Mouse (Mus musculus) kidney, postnatal 14 days (tissue): ENCODE results near the gene Npnt.

Source experiments
- DNase-seq: peaks from one replicate; pipeline ENCODE4 v3.0.0; 2022; ENCODE audit warnings: mixed read lengths

The Npnt gene

DNA sequence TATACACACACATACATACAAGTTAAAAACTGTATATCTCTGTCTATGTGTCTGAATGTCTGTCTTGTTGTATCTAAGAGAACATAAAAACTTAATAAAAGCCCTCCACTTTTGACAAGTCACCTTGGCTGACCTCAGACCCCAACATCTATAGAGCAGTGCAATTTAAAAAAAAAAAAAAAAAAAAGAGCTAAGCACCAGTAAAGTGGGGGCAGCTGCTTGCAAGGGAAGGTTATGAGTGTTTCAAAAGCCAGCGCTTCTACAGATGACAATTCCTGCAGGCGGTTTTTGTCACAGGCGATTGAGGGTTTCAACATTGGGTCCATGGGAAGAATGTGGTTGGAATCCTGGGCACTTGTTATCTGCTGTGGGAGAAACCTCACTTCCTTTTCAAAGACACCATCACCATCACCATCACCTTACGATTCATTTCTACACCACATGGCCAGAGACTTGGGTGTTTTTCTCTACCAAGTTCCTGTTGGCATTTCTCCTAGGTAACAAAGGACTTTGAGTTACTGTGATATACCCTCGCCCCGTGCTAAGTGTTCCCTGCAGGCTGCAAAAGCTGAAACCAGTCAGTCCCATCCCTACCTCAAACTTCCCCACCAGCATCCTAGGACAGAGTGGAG, 63.6 kb downstream of the Npnt start:
- no peak for DNase-seq

- DNase-seq, result peak; percentile 68
Observed at GRCm38 (mm10) chr3:132884459-132884858, 65.6 kb downstream of the Npnt start.

DNA sequence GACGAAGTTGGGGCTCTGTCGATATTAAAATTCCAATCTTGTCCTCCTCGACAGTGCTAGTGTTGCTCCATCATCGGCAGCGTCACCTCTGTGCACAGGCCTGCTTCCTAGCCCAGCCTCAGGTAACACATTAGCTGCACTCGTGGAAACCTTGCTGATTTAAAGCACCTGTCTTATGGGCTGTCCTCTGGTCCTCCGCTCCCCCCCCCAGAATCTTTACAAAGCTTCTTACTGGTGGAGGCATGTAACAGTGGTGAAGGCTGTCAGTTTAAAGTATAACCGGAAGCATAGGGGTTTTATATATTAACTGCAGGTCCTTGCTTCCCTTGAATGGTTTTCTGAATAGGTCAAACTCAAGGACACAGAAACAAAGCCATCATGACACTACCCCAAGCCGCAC, 66.8 kb downstream of the Npnt start:
- DNase-seq, result peak; percentile 61

DNA sequence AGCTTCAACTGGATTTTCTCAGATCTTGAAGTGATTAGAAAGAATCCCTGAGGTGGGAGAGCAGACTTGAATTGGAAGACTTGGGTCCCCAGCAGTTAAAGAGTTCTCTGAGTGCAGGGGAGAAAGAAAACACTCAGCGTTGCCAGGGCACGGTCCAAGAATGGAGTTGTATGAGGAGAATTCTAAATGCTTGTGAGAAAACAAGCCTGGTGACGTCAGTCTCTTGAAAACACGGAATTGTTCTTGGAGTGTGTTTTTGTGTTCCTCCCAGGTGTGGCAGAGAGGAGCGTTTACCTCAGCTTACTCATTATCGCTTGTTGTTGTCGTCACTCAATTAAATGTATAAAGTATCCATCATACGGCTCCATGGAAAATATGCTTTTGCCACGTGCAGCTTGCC, 69.3 kb downstream of the Npnt start:
- DNase-seq, result no peak

- DNase-seq, result no peak
Observed at GRCm38 (mm10) chr3:132880361-132880760, 69.7 kb downstream of the Npnt start.

GRCm38 (mm10) chr3:132876933-132877676, 73.0 kb downstream of the Npnt start:
- DNase-seq, result no peak

GRCm38 (mm10) chr3:132876011-132876708, 73.9 kb downstream of the Npnt start:
- peak; percentile 83 for DNase-seq

- DNase-seq, result no peak
Observed at GRCm38 (mm10) chr3:132873251-132873650, 76.8 kb downstream of the Npnt start.

DNA sequence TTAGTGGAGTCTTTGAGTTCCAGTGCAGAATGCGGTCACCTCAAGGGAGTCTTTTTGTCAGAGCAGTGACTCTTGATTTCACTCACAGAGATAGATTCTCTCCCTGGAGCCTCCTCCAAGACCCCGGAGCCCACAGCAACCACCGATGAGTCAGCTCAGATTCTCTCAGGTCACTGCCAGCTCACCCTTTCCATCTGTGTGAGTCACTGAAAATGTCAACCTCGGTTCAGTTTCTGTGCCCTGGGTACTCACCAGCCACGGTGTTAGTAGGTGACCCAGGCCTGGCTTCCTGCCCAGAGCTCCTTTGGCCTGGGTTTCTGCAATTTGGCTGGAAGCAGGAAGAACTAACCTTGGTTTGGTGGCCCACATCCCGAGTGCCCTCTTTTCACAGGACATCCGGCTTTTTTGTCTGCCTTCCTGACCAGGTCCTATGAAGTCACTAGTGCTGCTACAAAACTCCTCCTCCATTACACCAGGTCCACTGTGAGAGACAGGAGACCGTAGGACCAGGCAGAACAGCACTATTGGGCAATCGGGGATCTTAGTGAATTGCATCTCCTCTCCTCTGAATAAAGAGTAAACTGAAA, 78.7 kb downstream of the Npnt start:
- peak; percentile 87 for DNase-seq

DNA sequence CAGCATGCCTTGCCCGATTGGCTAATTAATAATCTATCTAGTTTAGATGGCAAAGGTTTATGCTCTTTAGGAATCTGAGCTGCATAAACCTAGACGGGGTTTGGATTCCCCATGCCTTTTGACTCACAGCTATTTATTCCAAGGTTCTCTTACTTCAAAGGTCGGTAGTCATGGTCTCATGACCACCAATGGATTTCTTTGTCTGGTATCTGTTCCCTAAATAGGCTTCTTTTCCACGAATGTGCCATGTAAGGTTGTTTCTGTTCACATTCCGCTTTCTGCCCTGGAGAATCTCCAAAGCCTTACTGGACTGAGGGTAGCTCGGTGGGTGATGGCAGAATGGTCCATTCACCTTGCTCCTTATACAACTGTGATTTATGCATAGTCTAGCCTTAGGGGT, 80.0 kb downstream of the Npnt start:
- DNase-seq, result peak; percentile 63

DNA sequence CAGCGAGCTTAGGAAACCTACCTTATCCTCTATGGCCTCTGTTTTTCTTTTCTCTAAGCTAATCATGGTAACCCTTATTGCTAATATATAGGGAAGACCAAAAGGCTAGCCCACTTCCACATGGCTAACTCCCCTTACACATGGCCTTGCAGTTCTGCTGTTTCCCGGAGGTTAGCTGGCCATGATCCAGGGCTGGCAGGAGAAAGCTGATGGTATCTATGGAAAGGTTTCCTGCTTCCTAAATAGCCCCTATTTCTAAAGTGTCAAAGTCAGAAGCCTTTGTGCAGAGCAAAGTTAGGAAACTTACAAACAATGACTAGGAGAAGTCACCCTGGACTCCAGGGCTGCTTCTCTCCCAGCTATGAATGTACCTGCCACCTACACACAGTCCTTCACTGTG, 81.3 kb downstream of the Npnt start:
- DNase-seq, result peak; percentile 72

GRCm38 (mm10) chr3:132866984-132867383, 83.1 kb downstream of the Npnt start:
- no peak for DNase-seq

GRCm38 (mm10) chr3:132865596-132865995, 84.5 kb downstream of the Npnt start:
- peak; percentile 67 for DNase-seq

GRCm38 (mm10) chr3:132864986-132865385, 85.1 kb downstream of the Npnt start:
- DNase-seq, result no peak

DNA sequence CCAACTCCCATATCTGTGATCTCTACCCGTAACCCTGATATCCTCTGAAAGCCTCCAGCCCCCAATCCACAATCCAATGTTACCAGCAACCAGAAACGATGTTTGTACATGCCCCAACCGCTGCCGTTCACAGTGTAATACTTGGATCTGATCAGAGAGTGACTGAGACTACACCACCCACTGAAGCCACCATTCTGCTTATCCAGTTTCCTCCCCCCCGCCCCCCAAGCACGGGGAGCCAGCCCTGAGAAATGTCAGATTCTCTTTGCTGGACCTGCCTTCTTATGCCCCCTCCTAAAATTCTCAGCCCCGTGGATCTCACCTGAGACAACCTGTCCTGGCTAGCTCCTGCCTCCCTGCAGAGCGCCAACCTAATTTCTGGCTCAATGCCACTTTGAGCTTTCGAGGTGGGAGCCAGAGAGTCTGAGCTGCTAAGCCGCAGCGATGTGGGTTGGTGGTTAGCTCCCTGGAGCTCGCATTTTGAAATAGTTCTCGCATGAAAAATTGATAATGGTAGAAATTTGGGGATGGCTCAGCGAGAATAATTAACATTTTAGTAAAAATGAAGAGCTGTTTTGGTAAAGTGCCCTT, 85.7 kb downstream of the Npnt start:
- peak; percentile 66 for DNase-seq

DNA sequence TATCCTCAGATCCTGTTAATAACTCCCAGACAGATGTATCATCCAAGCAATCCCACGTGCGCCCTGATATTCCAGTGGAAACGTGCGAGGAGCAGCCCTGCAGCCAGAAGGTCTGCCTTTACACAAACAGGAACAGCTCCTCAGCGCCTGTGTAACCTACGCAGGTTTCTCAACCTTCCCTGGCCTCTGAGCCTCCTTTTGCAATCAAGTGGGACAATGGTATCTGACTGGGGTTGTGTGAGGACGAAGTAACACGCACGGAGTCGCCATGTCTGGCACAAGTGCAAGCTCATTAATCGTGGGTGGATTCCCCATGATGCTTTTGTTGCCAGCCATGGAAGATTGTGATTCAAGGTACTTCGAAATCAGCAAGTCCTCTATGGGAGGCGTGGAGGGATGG, 86.2 kb downstream of the Npnt start:
- no peak for DNase-seq

GRCm38 (mm10) chr3:132860796-132861195, 89.3 kb downstream of the Npnt start:
- DNase-seq, result peak; percentile 58

DNA sequence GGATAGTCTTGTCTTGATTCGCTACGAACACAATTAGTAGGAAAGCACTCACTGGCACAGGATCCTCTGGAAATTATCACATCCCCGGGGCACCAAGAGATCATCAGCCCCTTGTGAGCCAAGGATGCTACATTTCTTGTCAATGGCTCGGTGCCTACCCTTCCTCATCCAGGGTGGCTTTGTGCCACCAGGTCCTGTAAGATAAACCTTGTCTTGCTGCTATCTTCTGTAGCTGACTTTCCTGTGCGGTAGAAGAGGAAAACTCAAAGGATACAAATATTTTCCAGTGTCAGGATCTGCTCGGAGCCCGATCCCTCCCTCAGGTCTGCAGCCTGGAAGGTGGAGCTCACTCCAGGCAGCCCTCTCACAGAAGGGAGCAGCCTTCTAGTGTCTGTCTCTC, 90.5 kb downstream of the Npnt start:
- DNase-seq, result no peak

DNA sequence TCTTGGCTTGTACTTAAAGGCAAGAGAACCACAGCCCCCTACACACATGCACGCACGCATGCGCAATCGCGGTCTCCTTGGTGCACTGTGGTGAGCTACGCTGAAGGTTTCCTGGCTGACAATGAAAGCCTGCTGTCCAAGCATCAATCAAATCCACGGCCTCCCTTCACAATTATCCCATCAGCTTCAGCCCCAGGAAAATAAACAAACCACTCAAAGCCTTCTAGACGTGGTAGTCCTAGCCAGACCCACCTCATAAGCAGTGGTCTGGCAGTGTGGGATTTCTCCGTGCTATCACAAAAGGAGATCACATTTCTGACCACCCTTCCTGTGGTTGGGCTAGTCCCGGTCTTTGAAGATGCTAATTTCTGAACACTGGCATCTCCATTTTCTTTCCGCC, 91.2 kb downstream of the Npnt start:
- no peak for DNase-seq

- no peak for DNase-seq
Observed at GRCm38 (mm10) chr3:132856651-132857050, 93.4 kb downstream of the Npnt start.

DNA sequence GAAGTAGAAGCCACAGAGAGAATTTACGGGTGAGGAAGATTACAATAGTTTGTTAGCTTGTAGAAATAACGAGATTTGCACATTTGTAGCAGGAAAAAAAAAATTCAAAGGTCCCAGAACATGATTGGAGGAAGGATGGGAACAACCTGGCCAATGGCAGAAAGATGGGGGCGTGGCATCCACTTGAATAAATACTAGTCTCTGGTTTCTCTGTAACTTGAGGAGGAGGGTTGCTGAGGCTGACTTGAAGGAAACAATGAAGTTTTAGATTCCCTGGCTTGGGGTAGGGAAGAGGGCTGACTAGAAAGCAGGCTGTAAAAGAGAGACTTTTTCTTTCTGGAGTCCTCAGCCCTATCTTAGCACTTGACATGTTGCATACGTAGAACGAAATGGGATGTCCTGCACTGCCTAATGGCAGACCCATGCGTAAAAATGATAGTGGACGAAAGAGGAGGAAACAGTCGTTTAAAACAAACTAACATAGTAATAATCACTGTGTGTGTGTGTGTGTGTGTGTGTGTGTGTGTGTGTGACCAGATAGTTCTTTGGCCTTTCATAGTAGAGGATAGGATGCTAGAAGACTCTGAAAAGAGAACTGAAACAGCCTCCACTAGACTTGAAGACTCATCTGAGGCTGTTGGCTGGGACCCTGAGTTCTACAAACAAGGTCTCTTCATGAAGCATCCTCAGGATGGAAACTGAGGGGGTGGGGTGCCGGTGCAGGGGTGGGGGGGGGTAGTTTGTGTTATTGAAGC, 94.5 kb downstream of the Npnt start:
- DNase-seq, result no peak

- no peak for DNase-seq
Observed at GRCm38 (mm10) chr3:132854271-132854670, 95.8 kb downstream of the Npnt start.
